Mouse (Mus musculus) erythroblast, embryonic 14.5 days (primary cell): ENCODE measurements around the gene Ddx20. TPM values are rescaled to one million over a fixed set of nuclear protein-coding genes. Genes with fewer than 3 reads are reported as not detected.

Experiments
- H3K27me3 ChIP-seq: 2 replicates; pipeline ENCODE4 v1.6.1; 2012; ENCODE audit warnings: inconsistent platforms; ENCODE audit not compliant: control insufficient read depth
- H3K36me3 ChIP-seq: 2 replicates; pipeline ENCODE4 v1.6.1; 2012; ENCODE audit warnings: mild to moderate bottlenecking, inconsistent platforms; ENCODE audit not compliant: control insufficient read depth
- H3K4me1 ChIP-seq: 2 replicates; pipeline ENCODE4 v1.6.1; 2012; ENCODE audit warnings: inconsistent platforms; ENCODE audit not compliant: control insufficient read depth
- H3K4me3 ChIP-seq: replicated peaks from 2 replicates; pipeline ENCODE3; 2012; ENCODE audit warnings: moderate library complexity, mild to moderate bottlenecking, inconsistent platforms
- H3K9me3 ChIP-seq: 2 replicates; pipeline ENCODE4 v1.6.1; 2012; ENCODE audit warnings: low read length, inconsistent platforms, mixed read lengths; ENCODE audit not compliant: control insufficient read depth
- GATA1 ChIP-seq: IDR thresholded peaks from 2 replicates; pipeline ENCODE4 v1.6.1; 2012; ENCODE audit warnings: low read length, inconsistent platforms, mixed read lengths
- TAL1 ChIP-seq: IDR thresholded peaks from 3 replicates; pipeline ENCODE4 v1.6.1; 2012; ENCODE audit warnings: low read length, inconsistent platforms, mixed read lengths
- polyA plus RNA-seq: library from polyadenylated mRNA; stranded (reverse); fragments of >175 nt; gene quantifications from 2 replicates; pipeline ENCODE4 v1.2.3, GENCODE M21; 2012

Ddx20 gene
- polyA plus RNA-seq, 1 experiment: 0.36 TPM

GRCm38 (mm10) chr3:105653544-105654380 is 33.6 kb downstream of the Ddx20 start:
- no peak overlapping the region for H3K4me3 ChIP-seq
- H3K9me3 ChIP-seq: no peaks in the 10 kb centered on the region
- no peaks in the 10 kb centered on the region for H3K4me1 ChIP-seq
- no peaks in the 10 kb centered on the region for H3K27me3 ChIP-seq
- H3K36me3 ChIP-seq: no peaks in the 10 kb centered on the region
- TF ChIP-seq TAL1: no peak
- no peak for TF ChIP-seq GATA1

- Histone ChIP-seq H3K4me1 (no peaks in the 10 kb centered on the region), H3K9me3 (no peaks in the 10 kb centered on the region), H3K4me3 (no peak overlapping the region), H3K36me3 (no peaks in the 10 kb centered on the region), H3K27me3 (no peaks in the 10 kb centered on the region)
- TF ChIP-seq TAL1: no peak
- TF ChIP-seq GATA1: no peak
Observed at GRCm38 (mm10) chr3:105648889-105649567, 38.3 kb downstream of the Ddx20 start.

GRCm38 (mm10) chr3:105643566-105643965 is 43.8 kb downstream of the Ddx20 start:
- no peak for TF ChIP-seq GATA1
- H3K4me1 ChIP-seq: no peaks in the 10 kb centered on the region
- no peaks in the 10 kb centered on the region for H3K27me3 ChIP-seq
- no peak overlapping the region for H3K4me3 ChIP-seq
- H3K36me3 ChIP-seq: no peaks in the 10 kb centered on the region
- H3K9me3 ChIP-seq: no peaks in the 10 kb centered on the region

- H3K36me3 ChIP-seq: no peaks in the 10 kb centered on the region
- no peak for TF ChIP-seq GATA1
- no peak for TF ChIP-seq TAL1
- H3K4me3 ChIP-seq: no peak overlapping the region
- no peaks in the 10 kb centered on the region for H3K4me1 ChIP-seq
- H3K9me3 ChIP-seq: no peaks in the 10 kb centered on the region
- H3K27me3 ChIP-seq: no peaks in the 10 kb centered on the region
Observed at GRCm38 (mm10) chr3:105642186-105642585, 45.2 kb downstream of the Ddx20 start.

- TF ChIP-seq GATA1 (no peak), TAL1 (no peak)
- no peaks in the 10 kb centered on the region for H3K9me3 ChIP-seq
- no peaks in the 10 kb centered on the region for H3K4me1 ChIP-seq
- no peaks in the 10 kb centered on the region for H3K36me3 ChIP-seq
- H3K4me3 ChIP-seq: no peak overlapping the region
- 0 out of 2 replicates have a peak, but pooled peaks cover 3% of the 10 kb centered on the region for H3K27me3 ChIP-seq
Observed at GRCm38 (mm10) chr3:105633021-105633420, 54.4 kb downstream of the Ddx20 start.

- H3K4me1 ChIP-seq: no peaks in the 10 kb centered on the region
- no peaks in the 10 kb centered on the region for H3K36me3 ChIP-seq
- 0 out of 2 replicates have a peak, but pooled peaks cover 3% of the 10 kb centered on the region for H3K27me3 ChIP-seq
- H3K4me3 ChIP-seq: no peak overlapping the region
- H3K9me3 ChIP-seq: no peaks in the 10 kb centered on the region
- TF ChIP-seq TAL1 (no peak), GATA1 (no peak)
Observed at GRCm38 (mm10) chr3:105632296-105632695, 55.1 kb downstream of the Ddx20 start.

Other genes starting within 250 kb of the Ddx20 start
- gene Kcnd3, start 235.2 kb downstream of the Ddx20 start, polyA plus RNA-seq: not detected in 2 replicates
- 0.11 and 0.28 TPM in 2 replicates for gene Inka2, start 17.0 kb upstream of the Ddx20 start, polyA plus RNA-seq
- 2.1 and 3.8 TPM in 2 replicates for gene Rap1a, start 113.8 kb upstream of the Ddx20 start, polyA plus RNA-seq
- not detected in 2 replicates for gene Adora3, start 183.3 kb upstream of the Ddx20 start, polyA plus RNA-seq
- not detected in 2 replicates for gene Tmigd3, start 183.3 kb upstream of the Ddx20 start, polyA plus RNA-seq
- gene I830077J02Rik, start 245.1 kb upstream of the Ddx20 start, polyA plus RNA-seq: 0.01 TPM in 1 of 2 replicates, not detected in the other